Mouse (Mus musculus): ENCODE data around the gene Gm17175. TPM values are rescaled to one million over a fixed set of nuclear protein-coding genes. Genes with fewer than 3 reads are reported as not detected.

Gm17175 gene
- total RNA-seq (2023), result not detected

GRCm38 (mm10) chr14:51573963-51574362 lies at the start of gene Gm17175:
Gm17175 (minus strand) TSS chr14:51574063.

GRCm38 (mm10) chr14:51611210-51611609 lies 37.3 kb upstream of the Gm17175 start, which contains the start of gene Gm17078:
Gm17078 (minus strand) TSS chr14:51611310.

GRCm38 (mm10) chr14:51592039-51592438 lies 18.2 kb upstream of the Gm17175 start, which contains the start of gene Gm17174:
Gm17174 (minus strand) TSS chr14:51592139.

GRCm38 (mm10) chr14:51552490-51552889 lies 21.4 kb downstream of the Gm17175 start, which contains the start of gene Gm5622:
Gm5622 (plus strand) TSS chr14:51552790.

Other genes with a start within 250 kb of the Gm17175 start
- not detected for gene Gm7247, start 212.3 kb downstream of the Gm17175 start, total RNA-seq (2023)
- gene Vmn2r88, start 163.2 kb downstream of the Gm17175 start, total RNA-seq (2023), result not detected
- not detected for gene Vmn2r89, start 122.2 kb downstream of the Gm17175 start, total RNA-seq (2023)
- not detected for gene Gm5622, start 21.3 kb downstream of the Gm17175 start, total RNA-seq (2023)
- gene Gm17174, start 18.1 kb upstream of the Gm17175 start, total RNA-seq (2023), result not detected
- gene Gm17078, start 37.2 kb upstream of the Gm17175 start, total RNA-seq (2023), result not detected
- gene Gm4181, start 61.6 kb upstream of the Gm17175 start, total RNA-seq (2023), result not detected
- gene Gm17079, start 121.4 kb upstream of the Gm17175 start, total RNA-seq (2023), result not detected
- gene Gm5800, start 143.1 kb upstream of the Gm17175 start, total RNA-seq (2023), result not detected
- not detected for gene Ang4, start 199.5 kb upstream of the Gm17175 start, total RNA-seq (2023)
- not detected for gene AY358078, start 226.0 kb upstream of the Gm17175 start, total RNA-seq (2023)